Mouse (Mus musculus) brown adipose tissue, adult 24 weeks (tissue): Measurements from ENCODE around the gene Rnf103. TPM values are rescaled to one million over a fixed set of nuclear protein-coding genes. Genes with fewer than 3 reads are reported as not detected.
"Not testable (repeated sequence)": the region's sequence is repeated elsewhere in the genome, so short reads cannot be mapped to it uniquely, and the experiment has no call there.

ENCODE experiments used
- H3K27ac ChIP-seq: fragments of 200-500 bp; replicated peaks from 2 replicates; pipeline ENCODE4 v1.5.1; 2012; ENCODE audit warnings: low read depth, mild to moderate bottlenecking, low read length
- H3K4me1 ChIP-seq: fragments of 200-500 bp; 2 replicates; pipeline ENCODE4 v1.6.1; 2012; ENCODE audit warnings: low read length, mixed read lengths; ENCODE audit not compliant: control insufficient read depth, insufficient read depth, insufficient read length
- H3K4me3 ChIP-seq: fragments of 200-500 bp; 2 replicates; pipeline ENCODE4 v1.5.1; 2012; ENCODE audit warnings: low read depth, mild to moderate bottlenecking, low read length, moderate library complexity; ENCODE audit not compliant: insufficient read depth
- polyA plus RNA-seq: library from polyadenylated mRNA; stranded (reverse); fragments of >200 nt; gene quantifications from 2 replicates; pipeline ENCODE4 v1.2.4, GENCODE M21; 2012; ENCODE audit not compliant: missing spikeins, insufficient read depth, insufficient read length

Gene Rnf103
- 12.8 and 17.1 TPM in 2 replicates for polyA plus RNA-seq

DNA sequence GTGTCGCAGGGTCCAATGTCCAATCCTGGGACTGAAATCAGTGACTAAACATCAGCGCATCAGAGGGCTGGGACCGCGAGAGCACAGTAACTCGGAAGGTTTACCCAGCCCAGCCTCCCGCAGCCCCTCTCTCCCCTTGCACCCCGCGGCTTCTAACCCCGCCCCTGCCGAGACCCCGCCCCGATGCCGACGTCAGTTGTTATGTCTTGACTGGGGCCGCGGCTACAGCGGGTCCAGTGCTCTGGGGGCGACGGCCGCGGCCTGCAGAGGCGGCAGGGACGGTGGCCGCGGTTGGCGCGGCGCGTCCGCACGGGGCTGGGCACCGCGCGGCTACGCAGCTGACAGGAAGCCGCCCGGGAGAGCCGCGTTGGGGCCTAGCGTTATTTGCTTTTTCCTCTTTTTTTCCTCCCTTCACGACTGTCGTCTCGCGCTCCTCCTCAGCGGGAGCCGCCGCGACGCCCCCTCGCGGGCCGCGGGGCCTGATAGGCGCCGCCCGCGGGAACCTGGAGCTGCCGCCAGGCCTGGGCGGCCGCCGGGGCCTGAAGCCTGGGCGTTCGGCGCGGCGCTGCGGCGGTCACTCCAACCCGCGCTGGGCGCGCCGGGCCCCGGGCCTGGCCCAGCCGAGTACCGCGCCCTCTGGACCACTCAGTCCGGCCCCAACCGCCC lies at the start of gene Rnf103:
Gene Rnf103, plus strand, starts transcription at position 220 of the 666 bp plus-strand sequence.
- H3K4me1 ChIP-seq = peaks cover 2% of the 10 kb centered on the region; the same call in 1 of the 2 replicates
- H3K4me3 ChIP-seq = peak within 1 kb of the TSS; percentile 98
- H3K27ac ChIP-seq = peak within 1 kb of the TSS; percentile 87

DNA sequence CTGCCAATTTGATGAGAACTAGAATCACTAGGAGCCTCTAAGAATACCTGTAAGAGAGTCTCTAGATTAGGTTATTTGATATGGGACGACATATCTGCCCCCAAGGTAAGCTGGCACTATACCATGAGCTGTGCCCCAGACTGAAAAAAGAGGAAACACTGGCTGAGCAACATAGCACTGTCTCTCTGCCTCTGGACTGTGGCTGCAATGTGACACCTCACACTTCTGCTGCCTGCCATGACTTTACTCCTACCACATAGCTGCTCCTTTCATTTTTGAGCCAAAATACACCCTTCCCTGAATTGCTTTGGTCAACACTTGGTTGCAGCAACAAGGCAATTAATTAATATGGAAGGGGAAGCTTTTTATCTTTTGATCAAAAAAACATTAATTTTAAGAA lies 48.9 kb upstream of the Rnf103 start:
- H3K27ac ChIP-seq = no peak overlapping the region
- no peak overlapping the region for H3K4me3 ChIP-seq
- 0 out of 2 replicates have a peak, but pooled peaks cover 4% of the 10 kb centered on the region for H3K4me1 ChIP-seq

DNA sequence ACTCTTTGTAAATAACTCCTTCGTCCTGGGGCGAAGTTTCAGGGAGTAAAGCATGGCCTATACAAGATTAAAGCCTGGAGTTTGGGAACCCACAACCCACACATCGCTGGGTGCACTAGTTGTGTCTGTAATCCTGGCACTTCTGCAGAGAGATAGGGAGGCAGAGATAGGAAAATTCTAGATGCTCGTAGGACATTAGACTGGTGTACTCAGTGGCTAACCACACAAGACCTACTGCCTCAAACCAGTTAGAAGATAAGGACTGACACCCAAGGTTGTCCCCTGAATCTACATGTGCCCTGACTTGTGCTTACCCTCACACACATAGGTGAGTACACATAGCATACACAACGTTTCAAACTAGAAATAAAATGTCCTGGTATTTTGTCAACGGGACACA lies 48.1 kb upstream of the Rnf103 start:
- H3K27ac ChIP-seq = no peak overlapping the region
- no peak overlapping the region for H3K4me3 ChIP-seq
- H3K4me1 ChIP-seq = 0 out of 2 replicates have a peak, but pooled peaks cover 4% of the 10 kb centered on the region

DNA sequence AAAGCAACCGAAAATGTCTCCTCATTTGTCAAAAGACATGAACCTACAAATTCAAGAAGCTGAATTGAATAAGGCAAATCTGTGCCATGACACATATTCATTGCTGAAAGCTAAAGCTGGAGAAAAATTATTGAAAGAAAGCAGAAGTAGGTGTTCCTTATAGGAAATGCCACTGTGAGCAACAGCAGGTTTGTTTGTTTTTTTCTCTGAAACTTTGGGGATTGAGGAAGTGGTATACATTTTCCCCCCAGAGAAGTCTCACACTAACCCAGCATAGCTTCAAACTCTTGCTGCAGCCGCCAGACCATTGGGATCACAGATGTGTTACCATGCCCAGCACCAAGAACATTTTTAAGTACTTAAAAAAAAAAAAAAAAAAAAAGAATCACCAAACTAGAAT lies 40.9 kb upstream of the Rnf103 start:
- no peak overlapping the region for H3K4me3 ChIP-seq
- no peaks in the 10 kb centered on the region for H3K4me1 ChIP-seq
- H3K27ac ChIP-seq = no peak overlapping the region

DNA sequence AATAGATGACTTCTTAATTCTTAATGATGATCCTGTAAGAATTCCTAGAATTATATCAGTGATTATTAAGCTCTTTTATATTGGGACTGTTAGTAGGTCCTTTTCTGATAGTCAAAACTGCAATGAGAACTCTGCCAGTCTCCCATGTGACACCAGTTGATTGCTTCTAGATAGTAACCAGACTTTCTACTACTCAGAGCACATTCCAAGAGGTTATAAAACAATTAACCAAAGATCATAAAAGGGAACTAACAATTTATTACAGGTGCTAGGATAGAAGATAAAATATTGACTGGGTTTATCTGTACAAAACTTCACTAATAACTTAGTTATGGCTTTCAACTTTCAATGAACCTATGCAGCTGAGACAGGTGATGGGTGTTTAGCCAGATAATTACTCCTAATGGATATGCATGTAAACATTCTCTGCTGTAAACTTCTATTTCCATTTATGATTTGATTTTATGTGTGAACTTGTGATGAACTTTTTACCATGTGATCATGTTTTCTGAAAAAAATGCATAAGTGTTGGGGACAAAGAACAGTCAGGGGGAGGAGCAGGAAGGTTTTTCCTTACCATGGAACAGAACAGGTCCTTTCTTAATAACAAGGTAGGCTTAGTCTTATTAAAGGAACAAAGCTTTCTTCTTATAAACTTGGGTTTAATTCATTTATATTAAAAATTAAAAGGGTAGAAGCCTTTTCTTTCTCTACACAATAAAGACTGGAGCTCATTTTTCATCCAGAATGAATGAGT lies 39.5 kb upstream of the Rnf103 start:
- H3K4me1 ChIP-seq, H3K4me3 ChIP-seq, H3K27ac ChIP-seq: not testable (repeated sequence)

DNA sequence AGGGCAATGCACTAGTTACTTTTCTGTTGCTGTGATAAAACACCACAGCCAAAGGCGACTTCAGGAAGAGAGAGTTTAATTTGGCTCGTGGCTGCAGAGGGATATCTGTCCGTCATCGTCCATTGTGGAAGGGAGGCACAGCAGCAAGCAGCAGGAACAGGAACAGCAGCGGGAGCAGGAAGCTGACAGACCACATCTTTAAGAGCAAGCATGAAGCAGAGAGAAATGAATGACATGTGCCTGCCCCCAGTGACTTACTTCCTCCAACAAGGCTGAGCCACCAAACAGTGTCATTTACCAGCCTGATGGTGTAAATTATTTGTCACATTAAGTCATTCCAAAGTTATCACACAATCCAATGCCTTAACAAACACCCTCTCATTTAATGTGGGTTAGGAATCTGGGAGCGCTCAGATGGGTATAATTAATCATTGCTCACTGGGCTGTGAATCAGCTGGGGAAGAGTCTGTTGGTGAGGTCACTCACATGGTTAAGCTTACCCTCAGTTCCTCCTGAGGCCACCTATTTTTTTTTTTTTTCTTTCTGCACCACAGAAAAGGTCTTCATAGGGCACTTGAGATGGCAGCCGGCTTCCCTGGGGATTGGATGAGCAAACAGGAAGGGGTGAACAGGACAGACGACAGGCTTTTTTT lies 35.6 kb upstream of the Rnf103 start:
- Histone ChIP-seq H3K4me3 (no peak overlapping the region), H3K4me1 (no peaks in the 10 kb centered on the region)

DNA sequence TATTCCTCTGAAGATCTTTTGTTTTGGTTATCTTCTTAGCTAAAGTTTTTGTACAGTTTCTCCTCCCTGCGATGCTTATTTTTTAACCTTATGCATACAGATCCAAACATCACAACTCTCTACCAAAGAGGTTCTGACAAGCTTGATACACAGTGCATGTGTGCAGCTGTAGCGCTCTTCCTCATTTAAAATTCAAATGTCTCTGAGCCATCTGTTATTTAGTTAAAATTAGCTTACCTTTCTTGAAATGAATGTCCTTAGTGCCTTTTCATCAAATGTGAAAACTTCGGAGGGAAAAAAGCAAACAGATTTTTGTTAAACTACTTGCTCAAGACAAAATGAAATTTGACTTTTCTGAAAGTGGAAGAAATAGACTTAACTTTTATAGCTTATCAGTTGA lies 28.5 kb upstream of the Rnf103 start:
- Histone ChIP-seq H3K4me3 (no peak overlapping the region), H3K27ac (no peak overlapping the region), H3K4me1 (no peaks in the 10 kb centered on the region)

More for the DNA sequence above, 35.6 kb upstream of the Rnf103 start:
- no peak overlapping the region for H3K27ac ChIP-seq

DNA sequence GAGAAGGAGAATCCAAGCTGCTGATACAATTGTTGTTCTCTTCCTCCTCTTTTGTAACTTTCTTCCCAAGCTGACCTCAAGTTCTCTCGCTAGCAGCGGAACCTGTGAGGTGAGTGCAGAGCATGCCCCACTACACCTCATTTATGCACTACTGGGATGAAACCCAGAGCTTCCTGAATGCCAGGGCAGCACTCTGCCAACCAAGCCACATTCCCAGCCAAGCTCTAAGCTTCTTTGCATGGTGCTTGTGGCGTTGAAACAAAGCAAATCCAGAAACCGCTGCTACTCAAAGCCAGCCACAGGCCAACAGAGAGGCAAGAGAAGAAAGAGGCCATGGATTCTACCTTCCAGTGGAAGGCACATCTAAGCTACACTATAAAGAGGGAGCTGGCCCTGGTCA lies 25.9 kb upstream of the Rnf103 start:
- Histone ChIP-seq H3K4me3 (no peak overlapping the region), H3K27ac (no peak overlapping the region), H3K4me1 (no peaks in the 10 kb centered on the region)

DNA sequence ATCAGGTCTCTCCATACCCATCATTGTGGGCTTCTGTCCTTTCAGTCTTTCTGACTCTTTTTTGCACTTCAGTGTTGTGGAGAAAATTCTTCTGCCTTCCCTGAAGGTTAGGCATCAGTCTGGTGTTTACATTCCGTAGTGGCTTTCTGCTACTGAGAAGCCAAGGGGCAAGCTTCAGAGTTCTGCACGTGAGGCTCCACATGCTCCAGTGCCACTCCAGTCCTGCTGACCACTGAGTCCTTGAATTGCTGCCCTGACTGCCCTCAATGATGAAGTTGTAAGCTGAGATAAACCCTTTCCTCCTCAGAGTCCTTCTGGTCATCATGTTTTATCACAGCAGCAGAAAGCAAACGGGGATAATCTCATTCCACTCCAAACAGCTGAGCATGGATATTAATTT lies 24.4 kb upstream of the Rnf103 start:
- no peak overlapping the region for H3K27ac ChIP-seq
- H3K4me1 ChIP-seq = no peaks in the 10 kb centered on the region
- no peak overlapping the region for H3K4me3 ChIP-seq

DNA sequence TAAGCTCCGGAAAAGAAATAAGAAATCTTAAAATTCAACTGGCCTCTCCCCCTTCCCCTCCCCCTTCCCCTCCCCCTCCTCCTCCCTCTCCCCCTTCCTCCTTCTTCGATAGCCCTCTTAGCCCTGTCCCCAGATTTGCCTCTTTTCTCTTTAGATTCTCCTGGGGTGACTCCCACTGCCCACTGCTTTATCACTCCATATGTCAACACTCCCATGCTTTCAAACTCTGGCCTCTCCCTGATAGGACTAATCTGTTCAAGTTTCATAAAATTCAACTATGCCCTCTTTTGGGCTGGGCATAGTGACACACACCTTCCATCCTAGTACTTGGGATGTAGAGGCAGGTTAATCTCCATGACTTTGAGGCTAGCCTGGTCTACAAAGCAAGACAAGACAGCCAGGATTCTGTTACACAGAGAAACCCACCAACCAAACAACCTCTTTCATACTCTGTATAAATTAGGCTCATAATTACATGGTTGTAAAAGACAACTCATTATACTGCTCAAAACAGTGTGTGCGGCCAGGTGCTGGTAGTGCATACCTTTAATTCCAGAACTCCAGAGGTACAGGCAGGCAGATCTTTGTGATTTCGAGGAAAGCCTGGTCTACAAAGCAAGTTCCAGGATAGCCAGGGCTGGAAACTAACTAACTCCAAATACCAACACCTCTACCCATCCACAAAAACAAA lies 21.7 kb upstream of the Rnf103 start:
- no peak overlapping the region for H3K27ac ChIP-seq
- no peak overlapping the region for H3K4me3 ChIP-seq
- no peaks in the 10 kb centered on the region for H3K4me1 ChIP-seq

DNA sequence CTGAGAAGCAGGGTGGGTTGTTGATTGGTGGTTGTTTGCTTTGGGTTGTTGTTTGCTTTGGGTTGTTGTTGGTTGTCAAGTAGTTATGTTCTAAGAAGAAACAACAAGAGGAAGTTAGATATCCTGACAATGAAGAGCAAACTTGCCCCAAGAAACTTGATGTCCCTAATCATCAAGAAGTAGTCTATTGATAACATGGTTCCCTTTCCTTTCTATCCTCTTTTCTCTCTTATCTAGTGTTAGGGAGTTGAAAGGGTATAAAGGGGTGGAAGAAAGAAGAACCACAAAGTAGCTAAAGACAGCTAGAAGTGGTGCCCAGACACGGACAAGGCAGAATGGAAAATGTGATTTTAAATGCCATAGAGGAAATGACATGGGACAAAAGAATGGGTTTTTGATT lies 20.9 kb upstream of the Rnf103 start:
- no peak overlapping the region for H3K27ac ChIP-seq
- H3K4me1 ChIP-seq = no peaks in the 10 kb centered on the region
- no peak overlapping the region for H3K4me3 ChIP-seq

DNA sequence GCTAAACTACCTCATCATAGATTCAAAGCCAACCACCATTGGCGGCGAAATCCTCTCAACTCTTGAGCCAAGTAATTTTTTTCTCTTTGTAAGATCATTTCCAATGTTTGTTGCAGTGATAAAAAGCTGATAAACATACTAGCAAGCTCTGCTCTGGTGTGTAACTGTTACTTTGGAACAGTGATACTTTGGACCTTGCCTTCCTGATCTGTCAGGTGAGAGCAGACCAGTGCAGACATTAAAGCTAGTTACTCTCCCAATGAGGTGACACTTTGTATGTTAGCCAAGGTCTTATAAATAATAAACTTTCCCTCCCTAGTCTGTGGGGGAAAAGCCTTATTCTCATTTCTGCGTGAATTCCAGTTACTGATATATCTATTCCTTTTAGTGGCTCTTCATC lies 18.1 kb upstream of the Rnf103 start:
- Histone ChIP-seq H3K27ac (no peak overlapping the region), H3K4me3 (no peak overlapping the region), H3K4me1 (no peaks in the 10 kb centered on the region)

DNA sequence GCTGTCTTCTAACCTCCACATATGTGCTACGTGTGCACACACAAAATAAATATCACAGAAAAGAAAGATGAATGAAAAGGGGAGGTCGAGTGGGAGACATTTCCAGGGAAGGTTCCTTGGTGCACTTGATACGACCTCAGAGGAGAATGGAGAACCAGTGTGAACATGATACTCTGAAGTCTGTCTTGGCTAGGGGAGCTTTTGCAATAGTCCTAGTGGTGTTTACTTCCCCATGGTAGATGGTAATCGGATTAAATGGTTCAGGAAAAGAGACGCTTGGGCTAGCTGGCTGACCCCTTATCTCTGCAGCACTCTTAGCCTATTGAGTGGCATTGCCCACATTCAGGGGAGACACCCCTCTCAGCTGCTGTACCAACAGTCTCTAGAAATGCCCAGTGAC lies 16.9 kb upstream of the Rnf103 start:
- H3K4me1 ChIP-seq = no peaks in the 10 kb centered on the region; the same call in 1 of the 2 replicates
- H3K4me3 ChIP-seq = no peak overlapping the region
- H3K27ac ChIP-seq = no peak overlapping the region

DNA sequence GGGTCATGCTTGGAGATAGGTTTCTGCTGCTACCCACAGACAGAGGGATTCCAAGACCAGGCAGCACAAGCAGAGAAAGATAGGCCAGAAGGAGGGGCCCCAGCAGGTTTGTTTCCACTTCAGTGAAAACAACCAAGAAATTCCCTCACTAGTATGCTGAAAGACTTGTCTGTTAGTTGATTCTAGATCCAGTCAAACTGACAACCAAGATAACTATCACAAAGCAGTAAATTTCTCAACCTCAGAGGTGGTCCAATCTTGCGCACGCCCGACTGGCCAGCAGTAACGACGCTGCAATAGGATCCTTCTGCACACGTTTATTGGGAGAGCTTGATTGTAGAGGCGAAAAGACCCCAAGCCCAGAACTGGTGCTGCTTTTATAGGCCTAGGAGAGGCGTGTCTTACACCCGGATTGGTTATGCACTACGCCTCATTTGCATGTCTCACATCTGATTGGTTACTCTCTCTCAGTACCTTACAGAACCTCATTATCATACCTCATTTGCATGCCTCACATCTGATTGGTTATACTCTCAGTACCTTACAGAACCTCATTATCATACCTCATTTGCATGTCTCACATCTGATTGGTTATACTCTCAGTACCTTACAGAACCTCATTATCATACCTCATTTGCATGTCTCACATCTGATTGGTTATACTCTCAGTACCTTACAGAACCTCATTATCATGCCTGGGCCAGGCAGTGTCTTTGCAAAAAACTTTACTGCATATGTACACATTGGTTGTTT lies 14.7 kb upstream of the Rnf103 start:
- H3K4me1 ChIP-seq, H3K4me3 ChIP-seq, H3K27ac ChIP-seq: not testable (repeated sequence)
